In the genomic region with DNA sequence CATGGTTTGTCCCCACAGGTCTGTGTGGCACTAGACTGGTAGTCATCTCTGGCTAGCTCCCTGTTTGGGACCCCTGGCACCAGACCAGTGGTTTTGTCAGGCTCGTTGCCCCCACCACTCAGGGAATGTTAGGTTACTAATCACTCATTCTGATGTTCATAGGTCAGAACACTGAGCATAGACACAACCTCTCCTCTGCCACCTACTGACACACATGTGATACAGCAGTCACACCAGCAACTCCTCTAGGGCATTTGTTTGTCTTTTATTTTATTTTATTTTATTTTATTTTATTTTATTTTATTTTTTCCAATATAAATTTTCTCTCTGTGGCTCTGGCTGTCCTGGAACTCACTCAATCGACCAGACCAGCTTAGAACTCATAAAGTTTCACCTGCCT, we compare ENCODE assay signal across 32 mouse cellular contexts. TPM values are rescaled to one million over a fixed set of nuclear protein-coding genes. Genes with fewer than 3 reads are reported as not detected.
A peak's percentile ranks its signal among the peaks of the same experiment; 100 is the strongest.
DNase-seq lines count a peak whose midpoint lies in the region; ATAC-seq and TF ChIP-seq lines count a peak whose summit lies in the region.
"Had no signal": no experiment of that assay in that cellular context is flagged by ENCODE, and none has a peak within 500 bp of the region (broad histone marks: within the 10 kb centered on the region; RNA-seq: fewer than 3 reads in every experiment).

No protein-coding gene starts in this region.

- no peaks in the 10 kb centered on the region for H3K9me3 ChIP-seq in forebrain, embryonic 11.5 days (ENCODE audit: control insufficient read depth, low read length)
- H3K9me3 ChIP-seq: forebrain, embryonic 12.5 days; G1E; heart, embryonic 10.5 days; stomach, embryonic 15.5 days had no signal

- no peak for ATAC-seq in forebrain, embryonic 11.5 days (replicated peaks; ENCODE audit: low FRiP score)
- ATAC-seq: CD4-positive, CD25-positive, alpha-beta regulatory T cell, adult 4 months; forebrain, postnatal 0 days; Patski had no signal

- no peak overlapping the region for H3K4me2 ChIP-seq in forebrain, embryonic 11.5 days (ENCODE audit: low read depth, low read length, severe bottlenecking)
- H3K4me2 ChIP-seq: forebrain, embryonic 12.5 days; hindbrain, embryonic 14.5 days; stomach, embryonic 15.5 days had no signal

- no peaks in the 10 kb centered on the region for H3K27me3 ChIP-seq in forebrain, embryonic 11.5 days (ENCODE audit: control insufficient read depth, insufficient read depth, low read length)
- H3K27me3 ChIP-seq: forebrain, embryonic 12.5 days; stomach, embryonic 15.5 days had no signal

- no peak overlapping the region for H3K4me3 ChIP-seq in gastrocnemius, adult 2 months
- H3K4me3 ChIP-seq in left cerebral cortex, adult 2 months, result no peak overlapping the region
- no peak overlapping the region for H3K4me3 ChIP-seq in forebrain, embryonic 11.5 days (ENCODE audit: low read depth, low read length)
- H3K4me3 ChIP-seq: erythroblast, embryonic 14.5 days; forebrain, embryonic 12.5 days; heart, embryonic 10.5 days; stomach, embryonic 15.5 days had no signal

- intact Hi-C loops in gastrocnemius, adult 2 months (cut with DNase I), result no loop called here
- intact Hi-C loops in left cerebral cortex, adult 2 months (cut with DNase I), result no loop called here

- no peak overlapping the region for H3K27ac ChIP-seq in gastrocnemius, adult 2 months
- no peak overlapping the region for H3K27ac ChIP-seq in left cerebral cortex, adult 2 months
- H3K27ac ChIP-seq in forebrain, embryonic 11.5 days (ENCODE audit: low read depth, low read length), result no peak overlapping the region
- H3K27ac ChIP-seq: forebrain, embryonic 12.5 days; heart, embryonic 10.5 days; hindbrain, embryonic 14.5 days; liver, embryonic 14.5 days; stomach, embryonic 15.5 days had no signal

- DNase-seq in gastrocnemius, adult 2 months, result no peak
- no peak for DNase-seq in gastrocnemius, postnatal 4 days (ENCODE audit: low spot score in 2 of 2)
- DNase-seq in left cerebral cortex, adult 2 months (ENCODE audit: extremely low spot score in 1 of 2, low spot score in 2 of 2), result no peak
- DNase-seq in left cerebral cortex, adult 8-10 months (ENCODE audit: low spot score in 2 of 2), result no peak
- DNase-seq in 3T3-L1 (ENCODE audit: low read depth, low spot score) (peak; percentile 5), NIH3T3 (ENCODE audit: low read depth) (peak; percentile 1)
- no peak for DNase-seq in spleen, adult 12 weeks (ENCODE audit: low spot score)
- no peak for DNase-seq in forebrain, embryonic 11.5 days (ENCODE audit: low spot score)
- DNase-seq: adrenal gland, postnatal 25 days; cerebellum, adult 2 months; cerebellum, postnatal 14 days; forebrain, postnatal 0 days; gastrocnemius, postnatal 10 days; heart, postnatal 36 days; kidney, adult 18-20 months; kidney, postnatal 4 days; left cerebral cortex, postnatal 4 days; lung, adult 2 months; midbrain, embryonic 14.5 days; thymus, postnatal 14 days had no signal

- 44% methylated on average over 2 of the region's 2 CpGs for WGBS in forebrain, embryonic 11.5 days

- TF ChIP-seq CTCF in gastrocnemius, adult 2 months (IDR thresholded peaks at IDR 0.05), result peak; percentile 33
- peak; percentile 24 for TF ChIP-seq CTCF in left cerebral cortex, adult 2 months (IDR thresholded peaks at IDR 0.05)

- H3K9ac ChIP-seq in forebrain, embryonic 11.5 days (ENCODE audit: low read length), result no peak overlapping the region
- H3K9ac ChIP-seq: forebrain, embryonic 12.5 days; forebrain, postnatal 0 days; hindbrain, embryonic 14.5 days; liver, embryonic 14.5 days; stomach, embryonic 15.5 days had no signal

- no peaks in the 10 kb centered on the region for H3K36me3 ChIP-seq in forebrain, embryonic 11.5 days (ENCODE audit: control insufficient read depth, insufficient read depth, low read length)
- H3K36me3 ChIP-seq: forebrain, embryonic 12.5 days; G1E; heart, embryonic 10.5 days; stomach, embryonic 15.5 days had no signal

- no peaks in the 10 kb centered on the region for H3K4me1 ChIP-seq in forebrain, embryonic 11.5 days (replicated peaks; ENCODE audit: control insufficient read depth, insufficient read depth, low read length)
- H3K4me1 ChIP-seq: forebrain, embryonic 12.5 days; heart, embryonic 10.5 days; stomach, embryonic 15.5 days had no signal

RNA-seq across cellular contexts. Expression of a gene that starts 15.9 kb away (rescaled TPM):
- total RNA-seq in gastrocnemius, adult 2 months (2021), result not detected
- total RNA-seq in gastrocnemius, postnatal 4 days (2021), result 100 to 1,000 TPM; 212 to 217 TPM
- under 1 TPM; 0.54 TPM for total RNA-seq in left cerebral cortex, adult 2 months (2021)
- 1 to 10 TPM in 3 of 4 experiments, under 1 TPM in 1; 0.61 to 1.2 (median 1.1) TPM for total RNA-seq in left cerebral cortex, adult 8-10 months (2022)
- polyA plus RNA-seq in forebrain, embryonic 11.5 days (2014; fragmentation: Nextera tagmentation; extraction: Ambion mirVana), result 0.36 and 0.41 TPM in 2 replicates
- total RNA-seq: granulocyte monocyte progenitor cell, adult 5-6 weeks; heart, postnatal 36 days; monocyte, adult 5-6 weeks had no signal
- polyA plus RNA-seq: CD4-positive, CD25-positive, alpha-beta regulatory T cell, adult 4 months; erythroblast, embryonic 14.5 days; G1E; Patski; small intestine, adult 2 months had no signal

Comparison
In these comparisons a context has a peak if more than half of its experiments do, and no peak if none do; other contexts are left out.
1. RNA of a gene that starts 15.9 kb away (total RNA-seq): 212 to 217 TPM in gastrocnemius, postnatal 4 days; 0.61 to 1.2 TPM in left cerebral cortex, adult 8-10 months, 0.54 TPM in left cerebral cortex, adult 2 months and not detected in gastrocnemius, adult 2 months; every median in the first group is over 10 times any median in the second.
2. DNase-seq: peak in 3T3-L1 (single experiment) and NIH3T3 (single experiment); none in gastrocnemius, adult 2 months (single experiment), gastrocnemius, postnatal 4 days (0 of 2), left cerebral cortex, adult 2 months (0 of 2), left cerebral cortex, adult 8-10 months (0 of 2), spleen, adult 12 weeks (single experiment) and forebrain, embryonic 11.5 days (single experiment).